Mouse (Mus musculus): ENCODE data around the gene Cdc42bpb. TPM values are rescaled to one million over a fixed set of nuclear protein-coding genes. Genes with fewer than 3 reads are reported as not detected.

The Cdc42bpb gene
- polyA plus RNA-seq, 2 experiments from 2014 or later = 0.25 to 0.27 TPM

Other genes with a start within 250 kb of the Cdc42bpb start
- gene Traf3, start 211.3 kb downstream of the Cdc42bpb start, polyA plus RNA-seq (2017; shearing (Covaris generic)) = 10 to 100 TPM; 14.4 to 15.5 TPM
- gene 4930595D18Rik, start 193.2 kb downstream of the Cdc42bpb start, polyA plus RNA-seq (2017; shearing (Covaris generic)) = 1 to 10 TPM in 1 of 2 experiments, not detected in 1; 2.8 TPM
- gene Amn, start 106.6 kb downstream of the Cdc42bpb start, polyA plus RNA-seq (2017; shearing (Covaris generic)) = not detected
- not detected for gene Lbhd2, start 29.1 kb upstream of the Cdc42bpb start, polyA plus RNA-seq (2017; shearing (Covaris generic))
- gene Exoc3l4, start 39.3 kb upstream of the Cdc42bpb start, polyA plus RNA-seq (2017; shearing (Covaris generic)) = not detected
- not detected for gene Tnfaip2, start 64.8 kb upstream of the Cdc42bpb start, polyA plus RNA-seq (2017; shearing (Covaris generic))
- not detected for gene Gm266, start 108.1 kb upstream of the Cdc42bpb start, polyA plus RNA-seq (2017; shearing (Covaris generic))
- gene Eif5, start 160.3 kb upstream of the Cdc42bpb start, polyA plus RNA-seq (2017; shearing (Covaris generic)) = 100 to 1,000 TPM; 177 to 194 TPM
- gene Mark3, start 196.8 kb upstream of the Cdc42bpb start, polyA plus RNA-seq (2017; shearing (Covaris generic)) = 10 to 100 TPM; 29.0 to 31.8 TPM

Measured in activated CD4-positive, CD25-positive, alpha-beta regulatory T cell, adult 4 months (primary cell).